Mouse (Mus musculus) embryonic facial prominence, embryonic 14.5 days (tissue): ENCODE data around the gene Enpep. TPM values are rescaled to one million over a fixed set of nuclear protein-coding genes. Genes with fewer than 3 reads are reported as not detected.

Experiments used
- ATAC-seq: fragments of 200-750 bp; cut with Nextera tagmentation; 2 replicates; pipeline ENCODE4 v1.8.0; 2017; ENCODE audit warnings: low read depth, moderate number of reproducible peaks, moderate TSS enrichment
- DNase-seq: peaks from one replicate; pipeline ENCODE4 v3.0.0-alpha.2; 2015; ENCODE audit warnings: low spot score
- H3K27ac ChIP-seq: fragments of 300-500 bp; sonication (generic); replicated peaks from 2 replicates; pipeline ENCODE4 v1.5.1; 2014; ENCODE audit warnings: low read depth, mild to moderate bottlenecking, low read length, moderate library complexity
- H3K27me3 ChIP-seq: fragments of 300-500 bp; sonication (generic); replicated peaks from 2 replicates; pipeline ENCODE4 v1.6.1; 2014; ENCODE audit warnings: low read length; ENCODE audit not compliant: control insufficient read depth, insufficient read depth
- H3K36me3 ChIP-seq: fragments of 300-500 bp; sonication (generic); 2 replicates; pipeline ENCODE4 v1.6.1; 2014; ENCODE audit warnings: low read length, mixed read lengths; ENCODE audit not compliant: control insufficient read depth, insufficient read depth
- H3K4me1 ChIP-seq: fragments of 300-500 bp; sonication (generic); 2 replicates; pipeline ENCODE4 v1.6.1; 2014; ENCODE audit warnings: antibody characterized with exemption, low read length; ENCODE audit not compliant: control insufficient read depth, insufficient read depth
- H3K4me2 ChIP-seq: fragments of 300-500 bp; sonication (generic); 2 replicates; pipeline ENCODE4 v1.6.1; 2014; ENCODE audit warnings: low read depth, mild to moderate bottlenecking, low read length, moderate library complexity, mixed read lengths
- H3K4me3 ChIP-seq: fragments of 300-500 bp; sonication (generic); 2 replicates; pipeline ENCODE4 v1.5.1; 2014; ENCODE audit warnings: low read depth, mild to moderate bottlenecking, low read length
- H3K9ac ChIP-seq: fragments of 300-500 bp; sonication (generic); 2 replicates; pipeline ENCODE4 v1.6.1; 2014; ENCODE audit warnings: low read depth, mild to moderate bottlenecking, low read length, moderate library complexity, mixed read lengths
- H3K9me3 ChIP-seq: fragments of 300-500 bp; sonication (generic); 2 replicates; pipeline ENCODE4 v1.6.1; 2016; ENCODE audit warnings: low read length; ENCODE audit not compliant: control insufficient read depth
- WGBS: fragments of 180-500 bp; shearing (Covaris S2); extraction: QIAGEN DNeasy Blood & Tissue Kit; methylation state at CpG from one replicate; pipeline ENCODE4 v1.1.7; 2014; 5-methylcytosine and 5-hydroxymethylcytosine counted together
- polyA plus RNA-seq: library from polyadenylated mRNA; unstranded; fragments of >200 nt; fragmentation: Nextera tagmentation; extraction: Ambion mirVana; gene quantifications from 2 replicates; pipeline ENCODE4 v1.2.1, GENCODE M21; 2014

Enpep gene
- polyA plus RNA-seq, 1 experiment from 2014 or later = 10.5 TPM

DNA sequence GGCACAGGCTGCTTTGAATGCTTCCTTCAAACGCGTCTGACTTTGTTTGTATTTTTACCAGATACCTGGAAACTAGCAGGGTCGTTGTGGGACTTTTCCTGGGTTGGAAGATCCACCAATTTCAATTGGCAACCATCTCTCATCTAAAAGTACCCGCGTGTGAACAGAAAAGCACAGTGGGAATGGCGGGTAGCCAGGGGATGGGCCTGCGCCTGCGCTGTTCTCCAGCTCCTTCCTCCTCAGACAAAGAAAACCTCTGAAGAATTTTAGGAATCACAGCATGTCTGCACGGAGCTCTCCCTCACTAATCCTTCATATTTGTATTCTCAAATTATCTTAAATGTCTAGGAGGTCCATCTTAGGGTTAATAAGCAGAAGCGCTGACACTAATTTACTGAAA, 78.3 kb downstream of the Enpep start:
- H3K4me1 ChIP-seq = no peaks in the 10 kb centered on the region
- H3K4me3 ChIP-seq = no peak overlapping the region
- H3K27ac ChIP-seq = no peak overlapping the region
- H3K27me3 ChIP-seq = no peaks in the 10 kb centered on the region
- H3K36me3 ChIP-seq = no peaks in the 10 kb centered on the region
- no peaks in the 10 kb centered on the region for H3K9me3 ChIP-seq
- peak overlapping the region; percentile 29 for H3K4me2 ChIP-seq
- H3K9ac ChIP-seq = no peak overlapping the region
- DNase-seq (peak; percentile 23), ATAC-seq (no peak)
- 47% methylated on average over 10 of the region's 10 CpGs for WGBS

GRCm38 (mm10) chr3:129250997-129251396, 81.5 kb downstream of the Enpep start:
- H3K27ac ChIP-seq = no peak overlapping the region
- H3K4me1 ChIP-seq = no peaks in the 10 kb centered on the region
- DNase-seq (no peak), ATAC-seq (no peak)
- H3K4me3 ChIP-seq = no peak overlapping the region
- no peaks in the 10 kb centered on the region for H3K9me3 ChIP-seq
- H3K4me2 ChIP-seq = no peak overlapping the region
- no peaks in the 10 kb centered on the region for H3K27me3 ChIP-seq
- no peaks in the 10 kb centered on the region for H3K36me3 ChIP-seq
- H3K9ac ChIP-seq = no peak overlapping the region
- whole genome bisulfite sequencing = 83% methylated on average over 9 of the region's 9 CpGs

DNA sequence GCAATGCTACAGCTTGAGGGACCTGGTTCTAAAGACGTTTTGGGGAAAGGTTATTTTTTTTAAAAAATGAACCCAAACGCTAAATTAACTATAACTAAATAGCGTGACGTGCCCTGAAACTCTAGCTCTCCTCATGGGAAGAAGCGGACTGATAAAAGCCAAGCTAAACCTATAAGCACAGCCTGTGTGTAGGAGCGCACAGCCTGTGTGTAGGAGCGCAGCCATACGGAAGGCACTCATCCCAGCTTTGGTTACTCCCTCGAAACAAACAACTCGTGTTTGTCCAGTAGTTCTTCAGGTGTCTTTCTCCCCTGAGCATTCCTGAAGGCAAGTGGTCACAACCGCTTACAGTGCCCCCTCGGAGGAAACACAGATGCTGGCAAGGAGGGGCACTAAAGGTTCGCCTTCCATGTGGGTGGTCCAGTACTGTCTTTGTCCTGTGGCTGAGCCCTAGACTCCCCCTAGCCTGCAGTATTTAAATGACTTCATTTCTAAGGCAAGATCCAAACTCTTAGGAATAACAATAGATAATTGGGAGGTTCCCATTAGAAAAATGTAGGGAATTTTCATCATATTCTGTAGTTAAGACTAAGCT, 93.8 kb downstream of the Enpep start:
- H3K4me3 ChIP-seq = peak overlapping the region; percentile 20; the same call in 1 of the 2 replicates
- 16% methylated on average over 13 of the region's 13 CpGs for WGBS
- DNase-seq (no peak), ATAC-seq (peak; percentile 71; the same call in 1 of the 2 replicates)
- H3K9ac ChIP-seq = no peak overlapping the region
- no peaks in the 10 kb centered on the region for H3K27me3 ChIP-seq
- no peaks in the 10 kb centered on the region for H3K9me3 ChIP-seq
- peak overlapping the region; percentile 46 for H3K4me2 ChIP-seq
- no peaks in the 10 kb centered on the region for H3K36me3 ChIP-seq
- no peak overlapping the region for H3K27ac ChIP-seq
- H3K4me1 ChIP-seq = no peaks in the 10 kb centered on the region

DNA sequence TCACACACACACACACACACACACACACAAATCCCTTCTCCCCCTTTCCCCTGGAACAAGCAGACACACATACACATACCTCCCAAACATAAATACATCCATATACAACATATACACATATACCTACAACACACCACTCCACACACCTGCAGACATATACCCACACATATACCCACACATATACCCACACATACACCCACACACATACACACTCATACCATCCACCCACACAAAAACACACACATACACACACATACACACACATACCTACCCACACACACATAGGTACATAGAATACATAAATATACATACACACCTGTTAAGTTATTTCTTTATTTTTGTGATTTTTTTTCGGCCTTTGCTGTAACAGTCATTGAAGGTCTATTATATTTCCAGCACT, 94.5 kb downstream of the Enpep start:
- Histone ChIP-seq H3K36me3 (no peaks in the 10 kb centered on the region), H3K27ac (no peak overlapping the region), H3K27me3 (no peaks in the 10 kb centered on the region), H3K9me3 (no peaks in the 10 kb centered on the region), H3K4me1 (no peaks in the 10 kb centered on the region), H3K9ac (no peak overlapping the region), H3K4me3 (no peak overlapping the region), H3K4me2 (no peak overlapping the region)
- no peak for DNase-seq
- WGBS = 34% methylated on average over 1 of the region's 1 CpGs
- no peak for ATAC-seq

- Histone ChIP-seq H3K4me1 (no peaks in the 10 kb centered on the region), H3K27ac (no peak overlapping the region), H3K9ac (no peak overlapping the region), H3K4me3 (no peak overlapping the region), H3K9me3 (no peaks in the 10 kb centered on the region), H3K36me3 (no peaks in the 10 kb centered on the region), H3K27me3 (peaks cover 68% of the 10 kb centered on the region), H3K4me2 (peak overlapping the region; percentile 25)
- ATAC-seq = peak; percentile 71
- DNase-seq = no peak
- 4% methylated on average over 5 of the region's 5 CpGs for WGBS
Measured at GRCm38 (mm10) chr3:129227331-129227730, 105.2 kb downstream of the Enpep start.

DNA sequence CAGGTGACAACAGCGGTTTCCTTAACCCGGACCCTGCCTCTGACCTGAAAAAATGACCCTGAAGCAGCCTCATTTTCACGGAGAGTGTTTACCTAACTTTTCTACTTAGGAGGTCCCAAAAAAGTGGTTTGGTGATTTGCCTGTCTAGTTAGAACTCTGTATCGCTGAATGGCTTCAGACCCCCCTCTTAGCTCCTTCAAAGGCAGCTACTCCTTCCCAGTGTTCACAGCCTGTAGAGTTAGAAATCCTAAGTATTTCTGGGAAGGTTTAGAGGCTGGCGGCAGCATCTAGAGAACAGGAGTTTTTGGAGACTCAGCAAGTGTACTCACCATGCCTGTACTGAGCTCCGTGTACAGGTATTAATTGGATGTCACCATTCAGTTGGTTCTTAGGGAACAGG, 105.8 kb downstream of the Enpep start:
- Histone ChIP-seq H3K27me3 (peaks cover 74% of the 10 kb centered on the region), H3K4me2 (peak overlapping the region; percentile 25), H3K36me3 (no peaks in the 10 kb centered on the region), H3K9ac (no peak overlapping the region), H3K4me3 (no peak overlapping the region; the same call in 1 of the 2 replicates), H3K27ac (no peak overlapping the region), H3K4me1 (no peaks in the 10 kb centered on the region), H3K9me3 (no peaks in the 10 kb centered on the region)
- ATAC-seq (no peak), DNase-seq (no peak)
- 2% methylated on average over 6 of the region's 6 CpGs for WGBS

DNA sequence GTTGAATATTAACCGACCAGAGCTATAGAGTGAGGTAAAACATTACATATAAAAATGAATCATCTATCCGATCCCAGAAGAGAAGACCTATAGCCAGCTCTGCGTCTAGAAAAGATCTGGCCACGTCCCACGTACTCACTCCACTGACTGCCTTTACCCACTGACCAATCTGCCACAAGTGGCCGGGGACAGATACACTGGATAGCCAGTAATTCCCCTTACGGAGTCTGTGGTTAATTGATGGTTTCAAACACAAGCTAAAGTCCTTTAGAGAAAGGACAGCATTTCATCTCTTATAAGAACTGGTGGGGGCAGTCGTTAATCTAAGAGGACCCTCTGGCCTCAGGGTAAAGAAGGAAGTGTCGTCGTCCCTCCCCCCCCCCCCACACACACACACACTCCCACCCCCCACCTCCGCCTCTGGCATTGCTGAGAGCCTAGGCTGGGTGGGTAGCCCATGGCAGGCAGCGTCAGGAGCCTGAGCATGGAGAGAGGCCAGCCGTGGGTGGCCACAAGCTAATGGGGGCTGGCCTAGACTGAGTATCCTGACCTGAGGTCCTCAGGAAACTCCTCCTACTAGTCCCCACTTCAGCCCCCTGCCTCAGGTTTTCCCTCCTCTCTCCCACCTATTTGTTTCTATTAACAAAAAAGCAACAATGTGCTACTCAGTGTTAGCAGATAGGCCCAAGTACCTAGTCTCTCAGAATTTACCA, 106.8 kb downstream of the Enpep start:
- Histone ChIP-seq H3K27ac (no peak overlapping the region), H3K4me2 (peak overlapping the region; percentile 34), H3K36me3 (no peaks in the 10 kb centered on the region), H3K9ac (peak overlapping the region; percentile 48; the same call in 1 of the 2 replicates), H3K9me3 (no peaks in the 10 kb centered on the region), H3K27me3 (peaks cover 75% of the 10 kb centered on the region), H3K4me1 (no peaks in the 10 kb centered on the region), H3K4me3 (peak overlapping the region; percentile 26)
- 6% methylated on average over 13 of the region's 13 CpGs for whole genome bisulfite sequencing
- ATAC-seq = no peak
- no peak for DNase-seq

- Histone ChIP-seq H3K9me3 (no peaks in the 10 kb centered on the region), H3K4me2 (peak overlapping the region; percentile 34), H3K27ac (no peak overlapping the region), H3K4me3 (peak overlapping the region; percentile 26), H3K9ac (peak overlapping the region; percentile 48), H3K36me3 (no peaks in the 10 kb centered on the region), H3K27me3 (peaks cover 79% of the 10 kb centered on the region), H3K4me1 (no peaks in the 10 kb centered on the region)
- DNase-seq (no peak), ATAC-seq (no peak)
- WGBS = under 1% methylated on average over 35 of the region's 40 CpGs
Measured at GRCm38 (mm10) chr3:129224806-129225576, 107.5 kb downstream of the Enpep start.
